Mouse (Mus musculus) limb, embryonic 12.5 days (tissue): Measurements from ENCODE around the gene Acsm2. TPM values are rescaled to one million over a fixed set of nuclear protein-coding genes. Genes with fewer than 3 reads are reported as not detected.

Experiments
- ATAC-seq: fragments of 200-750 bp; cut with Nextera tagmentation; 2 replicates; pipeline ENCODE4 v1.8.0; 2017; ENCODE audit warnings: low read depth, moderate TSS enrichment; ENCODE audit not compliant: insufficient number of reproducible peaks, insufficient read depth, low FRiP score, low TSS enrichment
- H3K27ac ChIP-seq: fragments of 300-500 bp; sonication (generic); 2 replicates; pipeline ENCODE4 v1.5.1; 2016; ENCODE audit warnings: mild to moderate bottlenecking, moderate library complexity
- H3K27me3 ChIP-seq: fragments of 300-500 bp; sonication (generic); 2 replicates; pipeline ENCODE4 v1.6.1; 2016; ENCODE audit warnings: mild to moderate bottlenecking, moderate library complexity
- H3K36me3 ChIP-seq: fragments of 300-500 bp; sonication (generic); 2 replicates; pipeline ENCODE4 v1.6.1; 2016; ENCODE audit warnings: mild to moderate bottlenecking, moderate library complexity
- H3K4me1 ChIP-seq: fragments of 300-500 bp; sonication (generic); replicated peaks from 2 replicates; pipeline ENCODE4 v1.6.1; 2016
- H3K4me2 ChIP-seq: fragments of 300-500 bp; sonication (generic); 2 replicates; pipeline ENCODE4 v1.6.1; 2016; ENCODE audit warnings: mild to moderate bottlenecking, moderate library complexity
- H3K4me3 ChIP-seq: fragments of 300-500 bp; sonication (generic); replicated peaks from 2 replicates; pipeline ENCODE4 v1.5.1; 2016; ENCODE audit warnings: mild to moderate bottlenecking
- H3K9ac ChIP-seq: fragments of 300-500 bp; sonication (generic); replicated peaks from 2 replicates; pipeline ENCODE4 v1.6.1; 2016; ENCODE audit warnings: mild to moderate bottlenecking, moderate library complexity
- H3K9me3 ChIP-seq: fragments of 300-500 bp; sonication (generic); 2 replicates; pipeline ENCODE4 v1.6.1; 2016; ENCODE audit warnings: mild to moderate bottlenecking, moderate library complexity
- WGBS: fragments of 180-500 bp; shearing (Covaris S2); methylation state at CpG from one replicate; pipeline ENCODE4 v1.1.7; 2016; 5-methylcytosine and 5-hydroxymethylcytosine counted together
- polyA plus RNA-seq: library from polyadenylated mRNA; unstranded; fragments of >200 nt; fragmentation: Nextera tagmentation; extraction: Ambion mirVana; gene quantifications from 2 replicates; pipeline ENCODE4 v1.2.1, GENCODE M21; 2016

Acsm2 gene
- polyA plus RNA-seq, 1 experiment from 2014 or later = not detected

GRCm38 (mm10) chr7:119618209-119618935 is 64.2 kb downstream of the Acsm2 start:
- no peak overlapping the region for H3K4me2 ChIP-seq
- H3K4me1 ChIP-seq = no peaks in the 10 kb centered on the region
- no peak overlapping the region for H3K27ac ChIP-seq
- WGBS = 48% methylated on average over 4 of the region's 4 CpGs
- H3K36me3 ChIP-seq = no peaks in the 10 kb centered on the region
- H3K27me3 ChIP-seq = no peaks in the 10 kb centered on the region
- H3K9me3 ChIP-seq = no peaks in the 10 kb centered on the region
- H3K4me3 ChIP-seq = no peak overlapping the region
- no peak overlapping the region for H3K9ac ChIP-seq
- ATAC-seq = no peak

- no peak overlapping the region for H3K9ac ChIP-seq
- no peaks in the 10 kb centered on the region for H3K4me1 ChIP-seq
- no peak for ATAC-seq
- H3K36me3 ChIP-seq = no peaks in the 10 kb centered on the region
- H3K9me3 ChIP-seq = no peaks in the 10 kb centered on the region
- no peak overlapping the region for H3K4me3 ChIP-seq
- H3K27ac ChIP-seq = no peak overlapping the region
- no peaks in the 10 kb centered on the region for H3K27me3 ChIP-seq
- H3K4me2 ChIP-seq = no peak overlapping the region
These were observed 66.0 kb downstream of the Acsm2 start for GRCm38 (mm10) chr7:119620157-119620556.

GRCm38 (mm10) chr7:119638773-119639172 is 84.6 kb downstream of the Acsm2 start:
- ATAC-seq = no peak
- no peaks in the 10 kb centered on the region for H3K27me3 ChIP-seq
- H3K27ac ChIP-seq = no peak overlapping the region
- no peak overlapping the region for H3K9ac ChIP-seq
- H3K36me3 ChIP-seq = no peaks in the 10 kb centered on the region
- no peak overlapping the region for H3K4me3 ChIP-seq
- no peaks in the 10 kb centered on the region for H3K4me1 ChIP-seq
- H3K9me3 ChIP-seq = no peaks in the 10 kb centered on the region
- H3K4me2 ChIP-seq = no peak overlapping the region

- H3K4me2 ChIP-seq = no peak overlapping the region
- H3K9me3 ChIP-seq = no peaks in the 10 kb centered on the region
- no peak overlapping the region for H3K27ac ChIP-seq
- ATAC-seq = no peak
- H3K9ac ChIP-seq = no peak overlapping the region
- H3K4me1 ChIP-seq = no peaks in the 10 kb centered on the region
- no peaks in the 10 kb centered on the region for H3K27me3 ChIP-seq
- WGBS = 84% methylated on average over 5 of the region's 5 CpGs
- no peak overlapping the region for H3K4me3 ChIP-seq
- no peaks in the 10 kb centered on the region for H3K36me3 ChIP-seq
These were observed 88.2 kb downstream of the Acsm2 start for GRCm38 (mm10) chr7:119642307-119642706.

Other genes starting within 250 kb of the Acsm2 start
- not detected in 2 replicates for gene Gp2, start 95.1 kb upstream of the Acsm2 start, polyA plus RNA-seq
- gene Umod, start 75.1 kb upstream of the Acsm2 start, polyA plus RNA-seq = not detected in 2 replicates
- gene Acsm5, start 34.9 kb upstream of the Acsm2 start, polyA plus RNA-seq = not detected in 2 replicates
- gene Pdilt, start 30.9 kb upstream of the Acsm2 start, polyA plus RNA-seq = not detected in 2 replicates
- not detected in 2 replicates for gene Acsm1, start 52.7 kb downstream of the Acsm2 start, polyA plus RNA-seq
- gene Acsm4, start 135.7 kb downstream of the Acsm2 start, polyA plus RNA-seq = not detected in 2 replicates
- 89.0 and 90.0 TPM in 2 replicates for gene Thumpd1, start 166.5 kb downstream of the Acsm2 start, polyA plus RNA-seq
- 0.13 and 0.36 TPM in 2 replicates for gene Acsm3, start 206.6 kb downstream of the Acsm2 start, polyA plus RNA-seq
- gene Rexo5, start 239.7 kb downstream of the Acsm2 start, polyA plus RNA-seq = 28.3 and 29.9 TPM in 2 replicates
- 29.7 and 30.6 TPM in 2 replicates for gene Eri2, start 239.7 kb downstream of the Acsm2 start, polyA plus RNA-seq